Mouse (Mus musculus): ENCODE measurements at regions not wholly inside any gene's neighbourhood (a gene's known extent, or its start where the extent isn't known, plus 50 kb on each side); places are given as distances from the start of the nearest gene placed in this dataset.

GRCm38 (mm10) chr14:76701911-76702708, 145.4 kb upstream of the Serp2 start:
- 43% methylated on average over 14 of the region's 14 CpGs for WGBS
- H3K9ac ChIP-seq = no peak overlapping the region
- ATAC-seq (ENCODE audit: insufficient read depth) (peak; percentile 59), DNase-seq (peak; percentile 47)
- peak overlapping the region; percentile 14 for H3K4me2 ChIP-seq
- H3K27me3 ChIP-seq (ENCODE audit: insufficient read depth, low read length) = no peaks in the 10 kb centered on the region
- no peaks in the 10 kb centered on the region for H3K36me3 ChIP-seq (ENCODE audit: insufficient read depth)
- TF ChIP-seq CTCF (IDR thresholded peaks at IDR 0.05; ENCODE audit: low read depth) = no peak
- no peak overlapping the region for H3K4me3 ChIP-seq (ENCODE audit: low read depth, low read length)
- H3K9me3 ChIP-seq (ENCODE audit: low read depth, low read length) = no peaks in the 10 kb centered on the region
- no peak overlapping the region for H3K27ac ChIP-seq (ENCODE audit: low read depth)
- peaks cover 32% of the 10 kb centered on the region for H3K4me1 ChIP-seq (ENCODE audit: insufficient read depth)

GRCm38 (mm10) chr14:76701304-76701703, 144.6 kb upstream of the Serp2 start:
- Histone ChIP-seq H3K4me3 (ENCODE audit: low read depth, low read length) (no peak overlapping the region), H3K9ac (no peak overlapping the region), H3K27me3 (ENCODE audit: insufficient read depth, low read length) (no peaks in the 10 kb centered on the region), H3K4me1 (ENCODE audit: insufficient read depth) (peaks cover 32% of the 10 kb centered on the region), H3K27ac (ENCODE audit: low read depth) (no peak overlapping the region), H3K36me3 (ENCODE audit: insufficient read depth) (no peaks in the 10 kb centered on the region), H3K9me3 (ENCODE audit: low read depth, low read length) (no peaks in the 10 kb centered on the region), H3K4me2 (no peak overlapping the region)
- 93% methylated on average over 1 of the region's 1 CpGs for WGBS
- no peak for DNase-seq
- no peak for TF ChIP-seq CTCF (IDR thresholded peaks at IDR 0.05; ENCODE audit: low read depth)
- ATAC-seq (ENCODE audit: insufficient read depth) = no peak

GRCm38 (mm10) chr14:76700796-76701195, 144.1 kb upstream of the Serp2 start:
- Histone ChIP-seq H3K4me1 (ENCODE audit: insufficient read depth) (peaks cover 32% of the 10 kb centered on the region), H3K9ac (no peak overlapping the region), H3K36me3 (ENCODE audit: insufficient read depth) (no peaks in the 10 kb centered on the region), H3K9me3 (ENCODE audit: low read depth, low read length) (no peaks in the 10 kb centered on the region), H3K27ac (ENCODE audit: low read depth) (no peak overlapping the region), H3K4me3 (ENCODE audit: low read depth, low read length) (no peak overlapping the region), H3K27me3 (ENCODE audit: insufficient read depth, low read length) (no peaks in the 10 kb centered on the region), H3K4me2 (no peak overlapping the region)
- ATAC-seq (ENCODE audit: insufficient read depth) = no peak
- TF ChIP-seq CTCF (IDR thresholded peaks at IDR 0.05; ENCODE audit: low read depth) = no peak
- WGBS = 76% methylated on average over 3 of the region's 3 CpGs
- DNase-seq = no peak

- H3K27me3 ChIP-seq (ENCODE audit: insufficient read depth, low read length) = no peaks in the 10 kb centered on the region
- no peaks in the 10 kb centered on the region for H3K36me3 ChIP-seq (ENCODE audit: insufficient read depth)
- 86% methylated on average over 4 of the region's 4 CpGs for WGBS
- no peak overlapping the region for H3K4me3 ChIP-seq (ENCODE audit: low read depth, low read length)
- TF ChIP-seq CTCF (IDR thresholded peaks at IDR 0.05; ENCODE audit: low read depth) = no peak
- no peak overlapping the region for H3K4me2 ChIP-seq
- DNase-seq = no peak
- H3K27ac ChIP-seq (ENCODE audit: low read depth) = no peak overlapping the region
- H3K9me3 ChIP-seq (ENCODE audit: low read depth, low read length) = no peaks in the 10 kb centered on the region
- ATAC-seq (ENCODE audit: insufficient read depth) = no peak
- no peak overlapping the region for H3K9ac ChIP-seq
- peaks cover 37% of the 10 kb centered on the region for H3K4me1 ChIP-seq (ENCODE audit: insufficient read depth)
These were observed 143.5 kb upstream of the Serp2 start for GRCm38 (mm10) chr14:76700190-76700589.

GRCm38 (mm10) chr14:76698718-76699402, 142.2 kb upstream of the Serp2 start:
- ATAC-seq (ENCODE audit: insufficient read depth) = peak; percentile 50; the same call in 1 of the 2 replicates
- no peaks in the 10 kb centered on the region for H3K9me3 ChIP-seq (ENCODE audit: low read depth, low read length)
- H3K36me3 ChIP-seq (ENCODE audit: insufficient read depth) = no peaks in the 10 kb centered on the region
- H3K27ac ChIP-seq (ENCODE audit: low read depth) = peak overlapping the region; percentile 12
- no peak overlapping the region for H3K4me2 ChIP-seq
- 26% methylated on average over 4 of the region's 4 CpGs for WGBS
- TF ChIP-seq CTCF (IDR thresholded peaks at IDR 0.05; ENCODE audit: low read depth) = no peak
- H3K27me3 ChIP-seq (ENCODE audit: insufficient read depth, low read length) = no peaks in the 10 kb centered on the region
- H3K4me1 ChIP-seq (ENCODE audit: insufficient read depth) = peaks cover 41% of the 10 kb centered on the region
- peak; percentile 75 for DNase-seq
- H3K9ac ChIP-seq = no peak overlapping the region
- H3K4me3 ChIP-seq (ENCODE audit: low read depth, low read length) = no peak overlapping the region

GRCm38 (mm10) chr14:76696729-76697128, 140.0 kb upstream of the Serp2 start:
- Histone ChIP-seq H3K4me1 (ENCODE audit: insufficient read depth) (peaks cover 32% of the 10 kb centered on the region), H3K27me3 (ENCODE audit: insufficient read depth, low read length) (no peaks in the 10 kb centered on the region), H3K27ac (ENCODE audit: low read depth) (peak overlapping the region; percentile 55; the same call in 1 of the 2 replicates), H3K36me3 (ENCODE audit: insufficient read depth) (no peaks in the 10 kb centered on the region), H3K4me2 (no peak overlapping the region), H3K9me3 (ENCODE audit: low read depth, low read length) (no peaks in the 10 kb centered on the region), H3K4me3 (ENCODE audit: low read depth, low read length) (no peak overlapping the region), H3K9ac (no peak overlapping the region)
- DNase-seq (no peak), ATAC-seq (ENCODE audit: insufficient read depth) (no peak)
- 59% methylated on average over 4 of the region's 4 CpGs for WGBS
- no peak for TF ChIP-seq CTCF (IDR thresholded peaks at IDR 0.05; ENCODE audit: low read depth)

GRCm38 (mm10) chr14:76695691-76696355, 139.1 kb upstream of the Serp2 start:
- no peaks in the 10 kb centered on the region for H3K27me3 ChIP-seq (ENCODE audit: insufficient read depth, low read length)
- no peak for TF ChIP-seq CTCF (IDR thresholded peaks at IDR 0.05; ENCODE audit: low read depth)
- no peaks in the 10 kb centered on the region for H3K36me3 ChIP-seq (ENCODE audit: insufficient read depth)
- ATAC-seq (ENCODE audit: insufficient read depth) (no peak), DNase-seq (no peak)
- no peak overlapping the region for H3K4me3 ChIP-seq (ENCODE audit: low read depth, low read length)
- WGBS = 51% methylated on average over 18 of the region's 18 CpGs
- no peak overlapping the region for H3K4me2 ChIP-seq
- peaks cover 28% of the 10 kb centered on the region for H3K4me1 ChIP-seq (ENCODE audit: insufficient read depth)
- peak overlapping the region; percentile 55; the same call in 1 of the 2 replicates for H3K27ac ChIP-seq (ENCODE audit: low read depth)
- no peak overlapping the region for H3K9ac ChIP-seq
- no peaks in the 10 kb centered on the region for H3K9me3 ChIP-seq (ENCODE audit: low read depth, low read length)

All from lung, embryonic 14.5 days (tissue).